Mouse (Mus musculus) spleen, adult 2 months (tissue): ENCODE measurements around the gene Ankzf1. TPM values are rescaled to one million over a fixed set of nuclear protein-coding genes. Genes with fewer than 3 reads are reported as not detected.
A peak's percentile ranks its signal among the peaks of the same experiment; 100 is the strongest.

Experiments used
- DNase-seq, 2 experiments: peaks; one replicate each; pipeline versions ENCODE4 v3.0.0 to v3.0.0-alpha.2; 2012 to 2021; ENCODE audit warnings: low spot score in 2 of 2, low read depth in 1 of 2
- H3K27ac ChIP-seq: fragments of 200-500 bp; 2 replicates; pipeline ENCODE4 v1.5.1; 2012; ENCODE audit warnings: low read length, inconsistent platforms; ENCODE audit not compliant: insufficient read depth
- H3K27me3 ChIP-seq: fragments of 200-500 bp; 2 replicates; pipeline ENCODE4 v1.6.1; 2012; ENCODE audit warnings: mild to moderate bottlenecking, moderate library complexity, low read length, inconsistent platforms; ENCODE audit not compliant: control insufficient read depth, insufficient read depth
- H3K36me3 ChIP-seq: fragments of 200-500 bp; 2 replicates; pipeline ENCODE4 v1.6.1; 2012; ENCODE audit warnings: mild to moderate bottlenecking, low read length, inconsistent platforms; ENCODE audit not compliant: control insufficient read depth, insufficient read depth
- H3K4me1 ChIP-seq: fragments of 200-500 bp; 2 replicates; pipeline ENCODE4 v1.6.1; 2011; ENCODE audit warnings: inconsistent platforms; ENCODE audit not compliant: control insufficient read depth, insufficient read depth, insufficient read length
- H3K4me3 ChIP-seq: fragments of 200-500 bp; 2 replicates; pipeline ENCODE4 v1.5.1; 2011; ENCODE audit warnings: mild to moderate bottlenecking, inconsistent platforms; ENCODE audit not compliant: insufficient read depth, insufficient read length; ENCODE audit errors: extremely low read depth
- CTCF ChIP-seq: fragments of 200-500 bp; IDR thresholded peaks from 2 replicates; pipeline ENCODE4 v1.5.1; 2011; ENCODE audit warnings: mild to moderate bottlenecking, inconsistent platforms; ENCODE audit not compliant: insufficient read depth, insufficient read length, insufficient replicate concordance; ENCODE audit errors: extremely low read depth
- POLR2A ChIP-seq: fragments of 200-500 bp; IDR thresholded peaks from 2 replicates; pipeline ENCODE4 v1.6.1; 2011; ENCODE audit warnings: low read depth, low read length, inconsistent platforms
- WGBS: fragments of 180-500 bp; shearing (Covaris S2); methylation state at CpG from one replicate; pipeline ENCODE4 v1.1.7; 2018; 5-methylcytosine and 5-hydroxymethylcytosine counted together
- polyA plus RNA-seq: library from polyadenylated mRNA; depleted of rRNA; stranded (reverse); fragments of >200 nt; gene quantifications from 2 replicates; pipeline ENCODE4 v1.2.3, GENCODE M21; 2012

The Ankzf1 gene
- polyA plus RNA-seq, 1 experiment, result 15.9 TPM

GRCm38 (mm10) chr1:75211141-75211708 is 19.3 kb downstream of the Ankzf1 start:
- Histone ChIP-seq H3K27ac (peak overlapping the region; percentile 42; the same call in 1 of the 2 replicates), H3K36me3 (peaks cover 20% of the 10 kb centered on the region), H3K27me3 (no peaks in the 10 kb centered on the region), H3K4me3 (peak overlapping the region; percentile 76), H3K4me1 (peaks cover 23% of the 10 kb centered on the region; the same call in 1 of the 2 replicates)
- no peak for DNase-seq
- 9% methylated on average over 17 of the region's 17 CpGs for WGBS
- TF ChIP-seq POLR2A, result no peak
- no peak for TF ChIP-seq CTCF

- H3K36me3 ChIP-seq, result peaks cover 20% of the 10 kb centered on the region
- WGBS, result 82% methylated on average over 4 of the region's 4 CpGs
- TF ChIP-seq CTCF (no peak), POLR2A (no peak)
- no peak overlapping the region for H3K27ac ChIP-seq
- no peak overlapping the region for H3K4me3 ChIP-seq
- H3K27me3 ChIP-seq, result no peaks in the 10 kb centered on the region
- DNase-seq, result no peak
- H3K4me1 ChIP-seq, result peaks cover 28% of the 10 kb centered on the region; the same call in 1 of the 2 replicates
These were observed 20.6 kb downstream of the Ankzf1 start for GRCm38 (mm10) chr1:75212542-75212941.

GRCm38 (mm10) chr1:75213096-75213495 is 21.1 kb downstream of the Ankzf1 start:
- peaks cover 32% of the 10 kb centered on the region; the same call in 1 of the 2 replicates for H3K4me1 ChIP-seq
- no peaks in the 10 kb centered on the region for H3K27me3 ChIP-seq
- 13% methylated on average over 7 of the region's 7 CpGs for WGBS
- H3K36me3 ChIP-seq, result peaks cover 20% of the 10 kb centered on the region
- TF ChIP-seq CTCF, result no peak
- TF ChIP-seq POLR2A, result no peak
- DNase-seq, result no peak
- H3K27ac ChIP-seq, result no peak overlapping the region
- no peak overlapping the region for H3K4me3 ChIP-seq

- no peak for DNase-seq
- WGBS, result 75% methylated on average over 2 of the region's 2 CpGs
- peaks cover 20% of the 10 kb centered on the region for H3K36me3 ChIP-seq
- H3K27me3 ChIP-seq, result no peaks in the 10 kb centered on the region
- H3K27ac ChIP-seq, result peak overlapping the region; percentile 16; the same call in 1 of the 2 replicates
- TF ChIP-seq POLR2A (no peak), CTCF (no peak)
- H3K4me3 ChIP-seq, result no peak overlapping the region
- peaks cover 26% of the 10 kb centered on the region; the same call in 1 of the 2 replicates for H3K4me1 ChIP-seq
These were observed 22.5 kb downstream of the Ankzf1 start for GRCm38 (mm10) chr1:75214442-75214841.

GRCm38 (mm10) chr1:75214886-75215285 is 22.9 kb downstream of the Ankzf1 start:
- Histone ChIP-seq H3K36me3 (peaks cover 20% of the 10 kb centered on the region), H3K4me3 (no peak overlapping the region), H3K27ac (no peak overlapping the region), H3K4me1 (peaks cover 28% of the 10 kb centered on the region; the same call in 1 of the 2 replicates), H3K27me3 (no peaks in the 10 kb centered on the region)
- TF ChIP-seq CTCF (no peak), POLR2A (no peak)
- 60% methylated on average over 5 of the region's 5 CpGs for WGBS
- no peak for DNase-seq

GRCm38 (mm10) chr1:75215785-75216184 is 23.8 kb downstream of the Ankzf1 start:
- Histone ChIP-seq H3K27ac (no peak overlapping the region), H3K27me3 (no peaks in the 10 kb centered on the region), H3K4me3 (no peak overlapping the region), H3K36me3 (peaks cover 20% of the 10 kb centered on the region), H3K4me1 (peaks cover 28% of the 10 kb centered on the region; the same call in 1 of the 2 replicates)
- no peak for DNase-seq
- no peak for TF ChIP-seq POLR2A
- TF ChIP-seq CTCF, result no peak
- 87% methylated on average over 9 of the region's 9 CpGs for WGBS
